Mouse (Mus musculus) heart, embryonic 11.5 days (tissue): ENCODE data around the gene Mog. TPM values are rescaled to one million over a fixed set of nuclear protein-coding genes. Genes with fewer than 3 reads are reported as not detected.
"Not testable (repeated sequence)": the region's sequence is repeated elsewhere in the genome, so short reads cannot be mapped to it uniquely, and the experiment has no call there.

Experiments
- ATAC-seq: fragments of 200-750 bp; cut with Nextera tagmentation; replicated peaks from 2 replicates; pipeline ENCODE4 v1.8.0; 2017; ENCODE audit warnings: moderate library complexity; ENCODE audit not compliant: insufficient number of reproducible peaks, low FRiP score, low TSS enrichment
- H3K27ac ChIP-seq: fragments of 300-500 bp; sonication (generic); 2 replicates; pipeline ENCODE4 v1.5.1; 2014; ENCODE audit warnings: mild to moderate bottlenecking, low read depth, low read length
- H3K27me3 ChIP-seq: fragments of 300-500 bp; sonication (generic); 2 replicates; pipeline ENCODE4 v1.6.1; 2014; ENCODE audit warnings: mild to moderate bottlenecking, low read length, mixed read lengths; ENCODE audit not compliant: control insufficient read depth, insufficient read depth
- H3K36me3 ChIP-seq: fragments of 300-500 bp; sonication (generic); 2 replicates; pipeline ENCODE4 v1.6.1; 2014; ENCODE audit warnings: mild to moderate bottlenecking, low read length, moderate library complexity, mixed read lengths; ENCODE audit not compliant: control insufficient read depth, insufficient read depth
- H3K4me1 ChIP-seq: fragments of 300-500 bp; sonication (generic); 2 replicates; pipeline ENCODE4 v1.6.1; 2014; ENCODE audit warnings: low read length; ENCODE audit not compliant: control insufficient read depth, insufficient read depth
- H3K4me2 ChIP-seq: fragments of 300-500 bp; sonication (generic); 2 replicates; pipeline ENCODE4 v1.6.1; 2014; ENCODE audit warnings: mild to moderate bottlenecking, moderate library complexity
- H3K4me3 ChIP-seq: fragments of 300-500 bp; sonication (generic); 2 replicates; pipeline ENCODE4 v1.5.1; 2014; ENCODE audit warnings: low read depth, low read length
- H3K9ac ChIP-seq: fragments of 300-500 bp; sonication (generic); 2 replicates; pipeline ENCODE4 v1.6.1; 2014; ENCODE audit warnings: mild to moderate bottlenecking, low read depth, low read length, moderate library complexity
- H3K9me3 ChIP-seq: fragments of 300-500 bp; sonication (generic); replicated peaks from 2 replicates; pipeline ENCODE4 v1.6.1; 2016; ENCODE audit warnings: low read length; ENCODE audit not compliant: control insufficient read depth
- WGBS: fragments of 180-500 bp; shearing (Covaris S2); extraction: QIAGEN DNeasy Blood & Tissue Kit; methylation state at CpG from one replicate; pipeline ENCODE4 v1.1.7; 2014; ENCODE audit not compliant: insufficient replicate concordance; 5-methylcytosine and 5-hydroxymethylcytosine counted together
- polyA plus RNA-seq: library from polyadenylated mRNA; unstranded; fragments of >200 nt; fragmentation: Nextera tagmentation; extraction: Ambion mirVana; gene quantifications from 2 replicates; pipeline ENCODE4 v1.2.1, GENCODE M21; 2014

The Mog gene
- polyA plus RNA-seq, 1 experiment from 2014 or later: not detected

DNA sequence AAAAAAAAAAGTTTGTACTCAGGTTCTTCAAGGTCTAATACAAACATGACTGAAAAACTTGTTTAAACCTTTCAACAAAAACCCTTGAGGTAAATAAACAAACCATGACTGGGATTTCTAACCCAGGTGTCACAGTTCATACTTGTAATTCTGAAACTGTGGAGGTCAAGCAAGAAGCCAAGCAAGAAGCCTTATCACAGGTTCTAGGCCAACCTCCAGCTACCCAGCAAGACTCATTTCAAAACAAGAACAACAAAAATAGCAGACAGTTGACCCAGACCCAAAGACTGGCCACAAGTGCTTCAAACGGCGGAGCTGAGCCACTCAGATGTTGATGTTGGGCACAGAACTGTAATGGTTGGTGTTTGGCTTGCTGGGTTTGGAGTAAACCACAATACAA, 28.7 kb downstream of the Mog start:
- Histone ChIP-seq H3K27ac (no peak overlapping the region), H3K4me1 (no peaks in the 10 kb centered on the region), H3K9ac (no peak overlapping the region), H3K9me3 (no peaks in the 10 kb centered on the region), H3K4me2 (no peak overlapping the region), H3K36me3 (no peaks in the 10 kb centered on the region), H3K27me3 (peaks cover 5% of the 10 kb centered on the region; the same call in 1 of the 2 replicates), H3K4me3 (no peak overlapping the region)
- ATAC-seq: no peak
- 78% methylated on average over 2 of the region's 2 CpGs for WGBS

DNA sequence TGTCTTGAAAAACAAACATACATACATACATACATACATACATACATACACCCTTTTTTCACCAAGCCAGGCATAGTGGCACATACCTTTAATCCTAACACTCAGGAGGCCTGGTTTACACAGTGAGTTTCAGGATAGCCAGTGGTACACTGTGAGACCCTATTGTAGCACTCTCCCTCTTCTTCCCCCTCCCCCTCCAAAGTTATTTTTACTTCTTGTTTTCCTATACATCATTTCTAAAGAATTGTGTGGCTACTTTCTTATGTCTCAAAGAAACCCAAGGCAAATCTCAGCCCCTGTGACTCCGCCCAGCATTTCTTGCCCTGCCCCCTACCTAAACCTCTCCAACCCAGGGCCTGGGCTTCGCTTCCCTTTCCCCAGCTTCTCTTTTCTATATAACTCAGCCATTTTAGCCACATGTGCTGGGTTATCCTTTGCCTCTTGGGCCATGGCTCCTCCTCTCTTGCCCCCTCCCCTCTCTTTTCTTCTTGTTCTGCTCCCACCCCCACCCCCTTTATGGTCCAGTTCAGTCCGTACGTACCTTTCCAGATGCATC, 29.4 kb downstream of the Mog start:
- ATAC-seq: no peak
- H3K27me3 ChIP-seq: peaks cover 9% of the 10 kb centered on the region
- H3K4me3 ChIP-seq: no peak overlapping the region
- no peaks in the 10 kb centered on the region for H3K9me3 ChIP-seq
- no peaks in the 10 kb centered on the region for H3K36me3 ChIP-seq
- no peak overlapping the region for H3K9ac ChIP-seq
- no peak overlapping the region for H3K27ac ChIP-seq
- 92% methylated on average over 4 of the region's 4 CpGs for WGBS
- no peaks in the 10 kb centered on the region; the same call in 1 of the 2 replicates for H3K4me1 ChIP-seq
- H3K4me2 ChIP-seq: no peak overlapping the region

DNA sequence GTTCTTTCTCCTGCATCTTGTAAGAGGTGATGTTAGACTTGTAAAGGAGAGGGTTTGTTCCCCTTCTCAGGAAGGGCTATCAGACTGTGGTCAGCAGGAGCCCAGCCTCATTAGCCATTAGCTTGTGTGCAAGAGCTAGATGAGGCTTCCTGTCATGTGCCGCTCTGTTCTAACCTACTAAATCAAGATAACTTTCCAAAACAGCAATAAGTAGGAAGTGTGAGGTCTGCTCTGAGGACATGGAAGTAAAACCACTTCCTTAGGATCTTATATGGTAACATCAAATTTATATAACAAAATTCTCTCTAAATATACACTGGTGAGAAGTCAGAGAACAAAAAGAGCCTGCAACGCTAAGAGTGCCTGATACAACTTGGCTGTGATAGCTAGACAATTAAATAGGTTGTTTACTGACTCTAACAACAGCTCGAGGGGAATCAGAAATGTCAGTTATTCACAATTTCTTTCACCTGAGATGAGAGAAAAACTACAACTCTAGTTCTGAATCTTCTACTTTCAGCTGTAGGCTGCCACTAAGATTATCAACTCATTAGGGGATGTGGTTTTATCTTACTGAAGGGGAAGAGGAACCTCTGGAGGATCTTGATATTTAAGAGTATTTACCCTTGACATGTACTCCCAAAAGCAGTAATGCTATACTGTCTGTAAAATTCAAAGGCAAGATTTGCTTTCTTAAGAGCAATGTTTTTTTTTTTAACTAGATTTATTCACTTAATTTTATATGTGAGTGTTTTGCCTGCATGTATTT, 30.7 kb downstream of the Mog start:
- 56% methylated on average over 3 of the region's 3 CpGs for WGBS
- H3K27me3 ChIP-seq: peaks cover 22% of the 10 kb centered on the region
- no peak overlapping the region for H3K4me3 ChIP-seq
- no peaks in the 10 kb centered on the region for H3K36me3 ChIP-seq
- no peak overlapping the region for H3K4me2 ChIP-seq
- H3K27ac ChIP-seq: no peak overlapping the region
- no peak overlapping the region for H3K9ac ChIP-seq
- no peaks in the 10 kb centered on the region; the same call in 1 of the 2 replicates for H3K4me1 ChIP-seq
- ATAC-seq: no peak
- H3K9me3 ChIP-seq: no peaks in the 10 kb centered on the region

DNA sequence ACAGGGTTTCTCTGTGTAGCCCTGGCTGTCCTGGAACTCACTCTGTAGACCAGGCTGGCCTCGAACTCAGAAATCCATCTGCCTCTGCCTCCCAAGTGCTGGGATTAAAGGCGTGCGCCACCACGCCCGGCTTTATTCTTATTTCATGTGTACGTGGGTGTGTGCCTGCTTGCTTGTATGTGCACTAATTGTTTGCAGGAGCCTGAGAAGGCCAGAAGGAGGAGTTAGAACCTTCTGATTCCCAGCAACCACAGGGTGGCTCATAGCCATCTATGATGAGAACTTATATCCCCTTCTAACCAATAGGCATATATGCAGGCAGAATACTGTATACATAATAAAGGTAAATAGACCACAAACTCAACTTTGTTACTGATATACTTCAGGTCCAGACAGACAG, 32.6 kb downstream of the Mog start:
- not testable (repeated sequence) for H3K4me3 ChIP-seq, H3K4me1 ChIP-seq, H3K27ac ChIP-seq, ATAC-seq, H3K36me3 ChIP-seq, H3K9me3 ChIP-seq, H3K4me2 ChIP-seq, H3K9ac ChIP-seq
- 73% methylated on average over 6 of the region's 6 CpGs for WGBS
- peaks cover 26% of the 10 kb centered on the region for H3K27me3 ChIP-seq

DNA sequence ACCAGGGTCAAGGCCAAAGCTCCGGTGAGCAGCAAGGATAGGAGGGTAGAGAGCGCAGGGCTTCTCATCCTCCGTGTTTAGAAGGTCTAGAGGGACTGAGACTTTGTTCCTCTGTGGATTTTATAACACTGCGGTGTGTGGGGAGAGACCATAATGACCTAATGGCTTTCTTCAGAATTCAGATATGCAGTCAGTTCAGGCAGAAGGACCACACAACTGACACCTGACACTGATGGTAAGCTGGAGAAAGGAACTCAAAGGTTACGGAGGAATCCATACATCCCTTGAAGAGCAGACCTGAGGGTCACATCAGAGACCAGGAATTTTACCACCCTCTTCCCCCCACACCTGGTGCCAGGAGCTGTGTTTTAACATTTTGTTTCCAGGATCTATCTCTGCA, 33.8 kb downstream of the Mog start, which contains the start of gene H2-M5:
H2-M5 (minus strand) TSS at position 101 of the 400 bp plus-strand sequence.
- peak within 1 kb of the TSS; percentile 34 for H3K4me3 ChIP-seq
- no peak for ATAC-seq
- no peaks in the 10 kb centered on the region for H3K36me3 ChIP-seq
- peaks cover 26% of the 10 kb centered on the region for H3K27me3 ChIP-seq
- no peak within 1 kb of the TSS for H3K27ac ChIP-seq
- peak within 1 kb of the TSS; percentile 22; the same call in 1 of the 2 replicates for H3K9ac ChIP-seq
- WGBS: 19% methylated on average over 5 of the region's 5 CpGs
- H3K4me1 ChIP-seq: no peaks in the 10 kb centered on the region; the same call in 1 of the 2 replicates
- H3K4me2 ChIP-seq: peak within 1 kb of the TSS; percentile 60
- H3K9me3 ChIP-seq: no peaks in the 10 kb centered on the region

DNA sequence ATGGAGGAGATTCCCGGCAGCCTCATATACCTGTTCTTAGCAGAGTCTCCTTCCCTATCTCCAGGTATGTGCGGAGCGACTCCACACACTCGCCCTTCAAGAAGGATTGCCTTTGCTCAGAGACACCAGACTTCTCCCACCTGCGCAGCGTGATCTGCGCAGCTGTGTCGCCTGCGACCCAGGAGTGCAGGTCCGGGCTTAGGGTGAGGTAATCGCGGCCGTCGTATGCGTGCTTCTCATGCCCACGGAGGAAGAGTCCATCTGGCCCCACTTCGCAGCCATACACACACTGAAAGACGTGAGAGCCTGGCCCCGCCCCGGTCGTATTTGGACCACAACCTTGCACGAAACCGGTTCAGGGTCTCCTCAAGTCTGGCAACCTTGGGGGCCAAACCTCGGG, 34.7 kb downstream of the Mog start:
- Histone ChIP-seq H3K9ac (peak overlapping the region; percentile 22; the same call in 1 of the 2 replicates), H3K27me3 (peaks cover 26% of the 10 kb centered on the region), H3K9me3 (no peaks in the 10 kb centered on the region), H3K4me2 (peak overlapping the region; percentile 60), H3K4me3 (peak overlapping the region; percentile 34), H3K4me1 (no peaks in the 10 kb centered on the region; the same call in 1 of the 2 replicates), H3K36me3 (no peaks in the 10 kb centered on the region), H3K27ac (no peak overlapping the region)
- no peak for ATAC-seq
- WGBS: 8% methylated on average over 24 of the region's 24 CpGs

DNA sequence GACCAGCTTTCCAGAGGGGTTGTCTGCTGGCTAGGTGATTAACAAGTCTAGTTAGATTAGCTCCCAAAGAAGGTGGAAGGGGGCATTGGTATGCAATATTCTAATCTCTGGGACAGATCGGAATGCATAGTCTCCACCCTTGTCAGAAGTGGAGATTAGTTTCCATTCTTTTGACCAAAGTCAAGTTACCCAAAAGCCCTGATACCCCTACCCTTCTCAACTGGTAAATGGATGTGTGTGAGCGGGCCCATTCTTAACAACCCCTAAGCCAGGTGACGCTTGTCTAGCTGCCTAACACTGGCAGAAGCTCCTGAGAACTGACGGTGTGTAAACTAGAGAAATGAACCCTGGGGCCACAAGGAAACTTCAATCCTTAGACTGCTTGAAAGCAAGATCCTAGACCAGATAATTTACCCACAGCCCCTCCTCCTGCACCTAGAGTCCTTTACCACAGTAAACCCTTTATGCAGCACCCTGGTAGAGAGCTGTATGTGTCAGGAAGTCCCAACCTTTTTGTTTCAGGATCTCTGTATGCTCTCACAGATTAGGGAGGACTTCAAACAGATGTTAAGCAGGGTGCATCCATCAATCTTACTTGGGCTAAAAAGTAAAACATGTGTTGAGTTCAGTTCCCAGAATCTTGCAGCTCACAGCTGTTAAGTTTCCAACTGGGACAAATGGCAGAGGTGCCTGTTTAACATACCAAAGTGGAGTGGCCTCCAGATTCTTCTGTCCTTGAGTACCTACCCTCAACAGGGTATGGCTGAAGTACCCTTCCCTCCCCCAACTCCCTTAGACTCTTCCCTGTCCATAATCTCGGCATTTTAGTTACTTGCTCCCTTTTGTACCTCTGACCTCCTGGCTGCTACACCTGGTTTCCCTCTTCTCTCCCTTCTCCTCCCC, 40.7 kb downstream of the Mog start:
- H3K27ac ChIP-seq: no peak overlapping the region
- WGBS: 28% methylated on average over 5 of the region's 5 CpGs
- ATAC-seq: no peak
- peaks cover 4% of the 10 kb centered on the region; the same call in 1 of the 2 replicates for H3K4me1 ChIP-seq
- H3K9ac ChIP-seq: no peak overlapping the region
- H3K4me3 ChIP-seq: no peak overlapping the region
- no peak overlapping the region for H3K4me2 ChIP-seq
- no peaks in the 10 kb centered on the region for H3K36me3 ChIP-seq
- no peaks in the 10 kb centered on the region for H3K9me3 ChIP-seq
- H3K27me3 ChIP-seq: peaks cover 7% of the 10 kb centered on the region

DNA sequence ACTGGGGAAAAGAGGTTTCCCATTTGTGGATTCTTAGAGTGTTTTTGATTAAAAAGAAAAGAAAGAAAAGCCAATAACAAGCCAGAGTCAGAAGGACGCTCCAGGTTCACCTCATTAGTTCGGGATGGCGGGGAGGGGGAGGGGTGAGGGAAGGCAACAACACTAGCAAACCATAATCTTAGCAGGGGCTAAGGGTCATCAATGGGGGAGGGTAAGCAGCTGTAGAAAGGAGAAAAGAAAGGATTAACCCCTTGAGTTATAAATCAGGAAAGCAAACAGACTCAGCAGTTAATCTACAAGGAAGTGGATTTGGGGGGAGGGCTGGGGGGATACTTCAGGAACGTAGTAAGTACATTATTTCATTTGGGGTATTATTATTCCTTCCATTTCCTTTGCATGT, 41.4 kb downstream of the Mog start:
- peak overlapping the region; percentile 59; the same call in 1 of the 2 replicates for H3K9ac ChIP-seq
- H3K9me3 ChIP-seq: no peaks in the 10 kb centered on the region
- H3K36me3 ChIP-seq: no peaks in the 10 kb centered on the region
- no peak overlapping the region for H3K27ac ChIP-seq
- peak overlapping the region; percentile 32 for H3K4me3 ChIP-seq
- H3K4me1 ChIP-seq: peaks cover 4% of the 10 kb centered on the region; the same call in 1 of the 2 replicates
- WGBS: 3% methylated on average over 4 of the region's 4 CpGs
- no peak for ATAC-seq
- H3K27me3 ChIP-seq: peaks cover 7% of the 10 kb centered on the region; the same call in 1 of the 2 replicates
- H3K4me2 ChIP-seq: peak overlapping the region; percentile 67
